Mouse (Mus musculus) right cerebral cortex, postnatal 36 days (tissue): ENCODE results near the gene Sub1.

Source experiments
- DNase-seq, 2 experiments: peaks; one replicate each; pipeline ENCODE4 v3.0.0; 2022; ENCODE audit warnings: low spot score in 2 of 2, mixed read lengths in 1 of 2

Sub1 gene

DNA sequence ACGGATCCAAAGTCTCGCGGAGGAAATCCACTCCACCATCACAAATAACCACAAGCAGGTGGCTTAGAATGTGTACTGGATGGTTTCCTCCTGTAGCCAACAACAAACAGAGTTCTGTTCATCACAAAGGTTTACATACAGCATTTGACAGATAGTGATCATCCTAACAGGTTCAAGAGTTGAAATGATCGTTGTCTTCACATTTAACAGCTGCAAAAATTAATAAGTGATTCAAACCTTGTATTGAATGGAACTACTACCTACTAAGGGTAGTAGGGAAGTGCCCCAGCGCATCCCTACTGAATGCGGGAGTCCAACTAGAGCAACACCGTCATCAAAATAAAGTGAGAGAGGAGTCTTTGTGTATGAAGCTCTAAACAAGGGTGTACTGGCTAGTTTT, at the start of gene Sub1:
TSS of gene Sub1 (minus strand) at position 101 of the 400 bp plus-strand sequence.
- DNase-seq: no peak

DNA sequence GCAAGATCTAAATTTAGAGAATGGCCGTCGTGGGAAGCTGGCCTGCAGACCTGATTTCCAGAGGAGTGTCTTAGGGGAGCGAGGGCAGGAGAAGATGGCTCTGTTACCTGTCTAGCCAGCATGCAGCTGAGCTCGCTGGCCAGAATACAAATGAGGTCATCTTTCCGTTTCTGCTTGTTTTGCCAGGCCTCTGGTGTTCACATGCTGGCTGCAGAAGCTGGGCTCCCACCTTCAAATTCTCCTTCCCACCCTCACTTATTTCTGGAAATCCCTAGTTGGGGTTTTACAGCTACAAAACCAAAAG, 43.6 kb upstream of the Sub1 start:
- no peak for DNase-seq

DNA sequence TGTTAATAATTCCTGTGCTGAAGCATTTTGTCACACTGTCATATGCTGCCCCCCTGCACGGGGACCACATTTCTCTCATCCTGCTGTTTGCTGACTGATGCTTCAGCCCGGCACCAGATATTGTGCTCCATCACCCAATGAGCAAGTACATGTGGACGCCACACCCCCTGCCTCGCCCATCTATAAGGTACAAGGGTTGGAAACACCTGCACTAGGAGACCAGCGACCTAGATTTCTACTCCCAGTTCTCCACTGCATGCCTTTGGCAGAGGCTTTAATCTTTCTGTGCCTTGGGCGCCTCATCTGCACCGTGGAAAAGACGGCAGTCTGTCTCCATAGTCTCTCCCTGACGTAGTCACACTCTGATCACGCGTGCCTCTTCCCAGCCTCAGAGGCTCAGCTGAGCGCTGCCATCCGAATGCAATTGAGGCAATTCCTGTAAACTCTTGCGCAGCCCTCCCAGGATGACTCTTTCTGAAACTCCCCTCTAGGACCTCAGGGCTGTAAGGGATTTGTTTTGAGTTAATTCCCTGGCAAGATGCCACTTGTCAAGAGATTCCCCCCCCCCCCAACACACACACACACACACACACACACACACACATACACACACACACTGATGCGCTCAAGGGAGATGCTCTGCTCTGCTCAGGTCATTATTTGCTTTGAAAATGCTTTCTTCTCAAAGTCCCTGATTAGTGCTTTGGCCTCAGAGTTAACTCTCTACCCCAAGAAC, 43.1 kb upstream of the Sub1 start:
- DNase-seq: no peak

DNA sequence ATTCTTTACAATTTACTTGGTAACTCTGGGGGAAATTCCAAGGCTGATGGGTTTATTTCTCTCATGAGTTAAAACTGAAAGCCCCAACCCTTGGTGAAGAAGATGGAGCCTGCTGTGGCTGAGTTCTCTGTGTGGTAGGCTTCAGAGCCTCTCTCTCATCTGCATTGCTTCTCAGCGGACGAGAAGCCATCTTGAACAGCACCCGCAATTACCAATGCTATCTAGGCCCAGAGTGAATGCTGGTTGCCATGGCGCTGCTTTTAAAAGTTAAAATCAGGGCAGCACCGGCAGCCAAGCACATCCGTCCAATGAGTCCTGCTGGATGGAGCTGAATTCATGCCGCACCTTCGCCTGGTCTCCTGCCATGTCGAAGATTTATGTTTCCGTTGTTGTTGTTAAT, 42.5 kb upstream of the Sub1 start:
- no peak for DNase-seq

DNA sequence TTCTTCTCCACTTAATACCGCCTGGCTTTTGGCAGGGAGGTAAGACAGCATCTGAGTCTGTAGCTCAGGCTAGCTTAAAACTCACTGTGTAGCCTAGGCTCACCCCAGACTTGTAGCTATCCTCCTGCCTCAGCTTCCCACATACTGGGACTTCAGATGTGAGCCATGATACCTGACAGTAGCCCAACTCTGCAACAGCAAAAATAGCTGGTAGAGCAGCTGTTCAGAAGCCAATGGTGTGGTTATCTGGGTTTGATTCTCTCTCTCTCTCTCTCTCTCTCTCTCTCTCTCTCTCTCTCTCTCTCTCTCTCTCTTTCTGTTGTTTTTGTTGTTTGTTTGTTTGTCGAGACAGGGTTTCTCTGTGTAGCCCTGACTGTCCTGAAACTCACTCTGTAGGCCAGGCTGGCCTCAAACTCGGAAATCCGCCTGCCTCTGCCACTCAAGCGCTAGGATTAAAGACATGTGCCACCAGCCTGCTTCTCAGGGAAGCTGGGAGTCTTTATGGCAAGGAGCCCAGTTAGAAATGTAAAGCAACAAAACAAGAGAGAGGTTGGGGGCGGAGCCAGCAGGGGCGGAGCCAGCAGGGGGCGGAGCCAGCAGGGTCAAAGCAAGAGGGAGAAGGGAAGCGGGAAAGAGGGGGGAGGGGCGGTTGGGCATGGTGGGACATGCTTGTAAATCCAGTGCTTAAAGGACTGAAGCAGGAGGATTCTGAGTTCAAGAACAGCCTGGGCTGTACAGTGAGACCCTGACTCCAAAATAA, 41.3 kb upstream of the Sub1 start:
- DNase-seq: no peak

DNA sequence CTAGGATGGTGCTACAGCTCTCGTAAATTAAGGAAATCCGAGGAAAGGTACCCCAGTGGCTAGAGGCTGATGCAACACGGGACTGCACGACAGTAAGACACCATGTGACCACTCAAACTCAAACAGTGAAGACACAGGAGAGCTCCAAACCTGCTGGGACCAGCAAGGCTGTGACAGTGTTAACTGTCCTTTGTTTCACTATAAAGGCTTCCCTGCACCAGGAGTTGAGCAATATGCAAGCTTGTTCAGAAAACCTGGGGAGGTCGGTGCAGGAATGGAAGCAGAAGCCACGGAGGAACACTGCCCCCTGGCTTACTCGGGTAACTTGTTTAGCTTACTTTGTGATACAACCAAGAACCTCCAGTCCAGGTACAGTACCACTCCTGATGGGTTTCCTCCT, 40.4 kb upstream of the Sub1 start:
- DNase-seq: no peak

DNA sequence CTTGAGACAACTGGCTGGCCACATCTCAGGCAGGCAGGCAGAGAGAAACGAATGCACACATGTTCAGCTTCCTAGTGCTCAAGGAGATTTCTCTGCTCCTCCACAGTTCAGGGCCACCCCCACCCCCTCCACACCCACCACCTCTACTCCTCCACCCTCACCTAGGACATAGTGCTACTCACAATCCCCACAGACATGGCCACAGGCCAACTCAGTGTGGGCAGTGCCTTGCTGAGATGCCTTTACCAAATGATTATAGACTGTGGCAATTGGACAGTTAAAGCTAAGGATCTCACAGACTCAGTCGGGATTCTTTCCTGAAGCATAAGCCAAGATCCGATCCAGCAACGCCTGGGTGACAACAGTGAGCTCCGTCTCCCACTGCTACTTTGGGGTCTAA, 39.9 kb upstream of the Sub1 start:
- no peak for DNase-seq

DNA sequence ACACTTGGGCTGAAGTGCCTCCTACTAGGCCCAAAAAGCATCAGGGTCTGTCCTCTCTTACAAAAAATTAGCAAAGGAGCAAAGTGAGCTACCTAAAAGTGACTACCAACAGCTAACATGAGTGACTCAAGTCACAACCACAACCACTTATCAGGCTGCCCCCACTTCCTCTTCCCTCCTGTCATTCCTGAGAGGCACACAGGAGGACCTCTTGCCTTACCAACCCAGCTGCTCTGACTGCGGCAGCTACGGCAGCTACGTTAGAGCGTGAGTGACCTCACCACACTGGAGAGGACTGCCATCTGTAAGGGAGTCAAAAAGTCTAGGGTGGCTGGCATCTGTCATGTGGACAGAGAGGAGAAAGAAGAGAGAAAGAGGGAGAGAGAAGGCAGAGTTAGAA, 37.5 kb upstream of the Sub1 start:
- no peak for DNase-seq

DNA sequence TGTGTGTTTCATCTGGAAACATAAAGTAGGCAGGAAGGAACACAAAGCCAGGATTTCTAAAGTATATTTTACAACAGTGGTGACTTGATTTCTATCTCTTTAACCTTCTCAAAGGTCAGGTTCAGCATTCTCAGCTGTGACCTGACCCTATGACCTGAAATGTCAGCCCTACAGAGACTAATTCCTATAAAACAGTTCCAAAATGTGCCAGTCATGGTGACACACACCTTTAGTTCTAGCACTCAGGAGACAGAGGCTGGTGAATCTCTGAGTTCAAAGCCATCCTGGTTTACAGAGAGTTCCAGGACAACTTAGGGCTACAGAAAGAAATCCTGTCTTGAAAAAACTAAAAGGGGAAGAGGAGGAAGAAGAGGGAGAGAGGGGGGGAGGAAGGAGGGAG, 36.4 kb upstream of the Sub1 start:
- no peak for DNase-seq

DNA sequence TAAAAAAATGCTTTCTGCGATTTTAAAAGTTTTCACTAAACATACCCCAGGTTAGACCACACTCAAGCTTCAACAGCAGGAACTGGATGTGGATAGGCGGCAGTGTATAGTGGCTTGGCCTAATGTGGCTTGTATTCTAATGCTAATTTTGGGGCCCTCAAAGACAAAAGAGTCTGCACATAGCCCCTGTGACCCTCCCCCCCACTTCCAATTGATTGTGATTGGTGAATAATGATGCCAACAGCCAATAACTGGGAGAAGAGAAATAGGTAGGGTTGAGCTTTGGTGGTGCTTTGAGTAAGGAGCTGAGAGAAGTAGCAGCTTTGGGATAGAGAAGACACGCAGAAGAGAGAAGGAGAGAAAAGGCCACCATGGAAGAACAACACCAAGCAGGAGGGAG, 35.7 kb upstream of the Sub1 start:
- no peak for DNase-seq

DNA sequence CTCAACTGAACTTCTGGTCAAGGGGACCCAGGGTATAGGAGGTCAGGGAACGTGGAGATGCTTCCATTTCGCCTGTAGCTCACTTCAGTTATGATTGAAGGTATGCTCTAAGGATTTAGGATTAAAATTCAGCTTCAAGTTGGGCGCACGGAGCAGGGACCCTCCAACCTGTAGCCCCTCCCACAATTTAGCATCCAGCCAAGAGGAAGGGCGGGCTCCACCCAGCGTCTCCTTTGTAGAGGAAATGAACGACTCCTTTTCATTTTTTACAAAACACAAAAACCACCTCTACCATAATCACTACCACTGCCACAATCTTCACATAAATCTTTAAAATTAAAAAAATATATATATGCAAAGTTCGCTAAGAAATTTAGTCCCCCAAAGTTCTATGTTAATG, 35.1 kb upstream of the Sub1 start:
- no peak for DNase-seq

DNA sequence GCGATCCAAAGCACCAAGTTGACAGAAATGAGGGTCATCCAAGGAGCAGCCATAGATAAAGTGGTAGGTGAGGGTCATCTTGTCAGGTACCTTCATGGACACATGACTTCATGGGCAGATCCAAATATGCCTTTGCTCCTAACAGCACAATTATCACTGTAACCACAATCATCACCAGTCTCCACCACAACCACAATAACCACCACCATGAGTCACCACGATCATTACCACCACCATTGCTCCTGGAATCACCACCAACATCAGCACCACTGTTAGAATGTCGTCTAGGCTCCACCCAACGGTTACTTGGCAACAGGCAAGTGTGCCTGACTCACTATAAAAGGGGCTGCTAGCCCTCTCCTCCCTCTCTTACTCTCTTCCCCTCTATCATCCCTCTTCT, 33.4 kb upstream of the Sub1 start:
- DNase-seq: no peak

DNA sequence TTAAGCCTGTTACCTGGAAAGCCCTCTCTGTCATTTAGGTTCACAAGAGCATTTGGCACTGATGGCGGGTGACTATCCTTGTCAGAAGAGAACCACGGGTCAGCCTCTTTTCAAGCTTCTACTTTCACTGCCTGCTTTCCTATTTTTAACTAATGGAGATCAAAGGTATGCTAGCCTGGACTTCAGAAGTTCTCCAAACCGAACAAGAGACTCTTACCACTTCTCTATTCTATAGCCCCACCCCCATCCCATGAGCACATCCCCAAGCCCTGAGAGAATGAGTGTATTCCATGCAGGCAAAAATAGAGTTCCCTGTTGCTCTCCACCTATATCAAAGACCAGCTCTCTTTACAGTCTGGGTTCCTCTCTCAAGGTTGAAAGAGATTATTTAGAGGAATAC, 31.0 kb upstream of the Sub1 start:
- DNase-seq: no peak

DNA sequence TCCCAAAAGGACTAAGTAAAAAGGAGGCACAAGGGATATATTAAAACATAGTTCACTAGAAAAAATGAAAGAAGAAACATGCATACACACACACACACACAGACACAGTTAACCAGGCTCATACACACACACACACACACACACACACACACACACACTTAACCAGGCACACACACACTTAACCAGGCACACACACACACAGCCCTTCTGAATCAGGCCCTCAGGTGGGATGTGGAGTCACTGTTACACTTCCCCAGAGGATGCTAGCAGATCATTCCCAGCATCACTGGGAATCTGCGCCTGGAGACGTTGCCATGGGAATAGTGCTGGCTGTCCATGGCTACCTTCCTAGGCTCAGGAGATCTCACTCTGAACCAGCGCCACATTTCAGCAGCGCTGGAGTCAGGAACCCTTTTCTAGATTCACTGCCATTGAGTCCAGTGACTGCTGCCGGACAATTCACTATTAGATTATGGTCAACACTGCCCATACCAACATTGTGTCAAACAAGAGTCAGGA, 30.2 kb upstream of the Sub1 start:
- DNase-seq: no peak

DNA sequence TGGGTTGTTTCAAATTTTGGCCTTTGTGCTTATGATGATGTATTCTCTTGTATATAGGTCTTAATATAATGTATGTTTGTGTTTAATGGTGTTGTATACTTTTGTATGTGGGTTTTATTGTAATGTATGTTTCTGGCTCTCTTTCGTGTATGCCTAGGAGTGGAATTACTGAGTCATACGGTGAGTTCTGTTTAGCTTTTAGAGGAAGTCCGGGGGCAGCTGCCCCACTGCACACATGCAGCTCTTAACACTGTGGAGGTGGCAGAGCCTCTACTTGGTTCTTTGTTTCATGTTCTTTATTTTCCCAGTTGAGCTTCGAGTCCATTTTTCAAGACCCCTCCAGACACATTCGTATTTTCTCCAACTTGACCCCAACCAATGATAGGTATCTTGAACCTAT, 29.2 kb upstream of the Sub1 start:
- DNase-seq: no peak

DNA sequence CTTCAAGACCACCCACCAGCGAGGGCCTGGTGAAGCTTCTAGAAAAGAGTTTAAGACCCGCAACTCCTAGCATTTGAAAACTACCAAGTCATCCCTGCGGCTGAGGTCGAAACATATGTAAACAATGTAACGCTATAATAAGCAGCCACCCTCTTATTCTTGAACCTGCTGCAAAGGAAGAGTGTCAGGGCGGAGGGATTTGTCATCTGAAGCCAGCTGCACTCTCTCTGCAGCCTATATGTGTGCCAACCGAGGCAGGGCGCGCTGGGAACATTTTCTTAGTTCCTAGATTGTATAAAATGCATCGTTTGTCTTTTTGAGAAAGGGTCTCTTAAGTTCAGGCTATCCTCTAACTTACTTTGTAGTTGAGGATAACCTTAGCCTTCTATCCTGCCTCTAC, 28.6 kb upstream of the Sub1 start:
- DNase-seq: no peak

DNA sequence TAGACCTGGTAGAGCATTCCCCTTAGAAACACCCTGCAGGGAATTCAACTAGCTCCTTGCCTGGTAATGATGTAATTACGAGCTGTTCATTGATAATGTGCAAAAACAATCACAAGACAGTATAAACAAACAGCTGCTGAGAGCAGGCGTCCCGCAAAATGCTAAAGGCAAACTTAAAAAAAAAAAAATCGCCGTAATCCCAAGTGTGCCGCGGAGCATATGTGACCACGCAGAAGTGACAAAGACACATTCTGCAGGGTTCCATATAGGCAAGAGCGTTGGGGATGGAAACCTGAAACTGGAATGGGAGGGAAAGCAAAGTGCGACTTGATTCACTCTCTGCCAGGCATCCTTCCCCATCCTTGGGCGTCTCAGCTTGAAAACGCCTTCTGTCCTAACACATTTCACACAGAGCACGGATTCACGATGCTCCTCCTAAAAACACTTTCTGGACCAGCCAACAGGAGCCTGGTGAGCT, 28.0 kb upstream of the Sub1 start:
- DNase-seq: peak in 1 of 2 experiments; percentile 42

DNA sequence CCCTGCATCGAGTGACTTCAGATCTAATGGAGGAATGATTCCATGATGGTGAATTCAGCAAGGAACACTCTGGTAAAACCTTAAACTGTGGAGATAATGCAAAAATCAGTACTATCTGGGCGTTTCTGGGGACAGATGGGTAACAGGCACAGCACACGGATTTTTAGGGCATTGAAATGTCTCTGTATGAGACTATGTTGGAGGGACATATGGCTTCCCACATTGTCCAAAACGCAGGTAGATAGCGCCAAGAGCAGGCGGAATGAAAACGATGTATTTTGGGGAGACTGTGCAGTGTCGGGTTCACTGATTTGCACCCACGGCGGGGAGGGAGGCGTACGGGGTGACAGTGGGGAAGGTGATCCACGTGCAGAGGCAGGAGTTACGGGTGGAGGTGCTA, 22.7 kb upstream of the Sub1 start:
- no peak for DNase-seq

DNA sequence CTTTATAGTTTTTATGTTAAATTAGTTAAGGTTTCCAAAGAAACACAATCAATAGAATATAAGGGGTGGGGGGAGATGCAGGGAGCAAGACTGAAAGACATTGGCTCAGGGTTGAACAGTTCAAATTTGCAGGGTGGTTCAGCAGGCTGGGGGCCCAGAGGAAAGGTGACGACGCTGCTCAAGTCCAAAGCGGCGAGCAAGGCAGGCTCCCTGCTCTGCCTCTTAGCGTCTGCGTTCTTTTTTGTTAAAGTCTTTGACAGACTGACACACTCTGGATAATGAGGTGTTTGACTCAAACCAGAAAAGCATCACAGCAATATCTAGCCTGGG, 21.6 kb upstream of the Sub1 start:
- no peak for DNase-seq

DNA sequence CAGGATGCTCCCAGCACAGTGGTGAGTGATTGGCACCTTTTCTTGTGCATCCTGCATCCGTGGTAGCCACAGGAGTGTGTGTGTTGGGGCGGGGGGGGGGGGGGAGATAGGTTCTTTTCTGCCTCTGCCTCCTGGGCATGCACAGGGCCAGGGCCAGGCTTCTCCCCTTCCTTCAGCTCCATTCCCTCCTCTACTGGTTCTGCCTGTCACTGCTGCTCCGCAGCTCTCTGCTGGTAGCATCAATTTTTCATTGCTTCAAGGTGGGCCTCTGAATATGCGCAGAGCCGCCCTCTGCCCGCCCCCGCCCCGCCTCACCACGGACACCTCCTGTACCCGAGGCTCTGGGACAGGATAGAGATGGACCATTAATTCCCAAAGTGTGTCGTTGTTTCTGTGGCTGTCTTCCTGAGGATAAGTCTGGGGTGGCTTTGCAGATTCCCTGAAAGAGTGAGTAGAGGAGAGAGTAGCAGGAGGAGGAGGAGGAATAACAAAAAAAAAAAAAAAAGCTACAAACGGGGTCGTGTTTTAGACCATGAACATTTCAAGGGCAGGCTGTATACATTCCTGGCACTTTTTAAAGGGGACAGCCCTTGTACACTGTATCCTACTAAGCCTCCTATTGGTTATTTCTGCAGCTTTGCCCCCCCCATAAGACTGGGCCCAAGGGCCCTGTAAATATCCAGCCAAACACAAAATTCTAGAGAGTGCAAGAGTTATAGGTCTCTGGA, 21.1 kb upstream of the Sub1 start:
- no peak for DNase-seq

DNA sequence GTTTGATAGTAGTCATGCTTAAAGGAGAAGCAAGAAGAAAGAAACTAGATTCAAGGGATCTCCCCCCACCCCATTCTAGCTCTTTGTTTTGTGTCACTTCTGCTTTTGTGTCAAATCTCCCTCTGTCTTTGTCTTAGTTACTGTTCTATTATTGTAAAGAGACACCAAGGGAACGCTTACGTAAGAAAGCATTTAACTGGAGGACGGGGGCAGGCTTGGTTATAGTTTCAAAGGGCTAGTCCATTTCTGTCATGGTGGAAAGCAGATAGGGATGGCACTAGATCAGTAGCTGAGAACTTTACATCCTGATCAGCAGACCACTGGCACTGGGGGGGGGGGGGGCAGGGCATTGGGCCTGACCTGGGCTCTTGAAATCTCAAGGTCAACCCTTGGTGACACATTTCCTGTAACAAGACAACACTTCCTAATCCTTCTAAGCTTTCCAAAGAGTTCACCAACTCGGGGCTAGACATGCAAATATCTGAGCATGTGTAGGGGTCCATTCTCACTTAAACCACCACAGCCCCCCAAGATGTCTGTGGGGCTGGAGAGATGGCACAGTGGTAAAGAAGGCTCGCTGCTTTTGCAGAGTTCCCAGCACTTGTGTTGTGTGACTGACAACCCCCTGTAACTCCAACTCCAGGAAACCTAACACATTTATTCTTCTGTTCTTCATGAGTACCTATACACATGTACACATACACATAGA, 17.6 kb upstream of the Sub1 start:
- DNase-seq: no peak

DNA sequence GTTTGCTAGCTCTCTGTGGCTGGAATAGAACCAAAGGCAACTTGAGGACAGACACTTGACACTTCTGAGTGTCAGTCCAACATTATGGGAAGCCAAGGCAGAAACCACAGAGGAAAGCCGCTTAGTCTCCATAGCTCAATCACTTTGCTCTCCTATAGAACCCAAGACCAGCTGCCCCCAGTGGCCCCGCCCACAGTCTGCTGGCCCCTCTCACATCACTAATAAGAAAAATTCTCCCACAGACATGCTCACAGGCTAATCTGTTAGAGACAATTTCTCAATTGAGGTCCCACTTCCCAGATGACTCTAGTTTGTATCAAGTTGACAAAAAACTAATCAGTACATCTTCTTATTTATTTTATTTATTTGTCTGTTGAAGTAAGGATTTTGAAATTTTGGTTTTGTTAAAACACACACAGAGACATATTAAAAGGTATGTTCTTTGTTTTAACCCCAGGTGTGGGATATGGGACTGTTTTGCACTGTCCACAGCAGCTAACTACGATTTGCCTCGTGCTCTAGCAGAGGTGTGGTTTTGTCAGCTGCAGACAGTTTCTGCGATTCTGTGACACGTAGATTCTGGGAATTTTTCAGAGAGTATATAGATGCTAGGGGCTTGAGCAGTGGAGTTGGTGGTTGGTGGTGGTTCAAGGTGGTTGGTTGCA, 16.9 kb upstream of the Sub1 start:
- DNase-seq: no peak
